Mouse (Mus musculus) gastrocnemius, adult 18-20 months (tissue): ENCODE measurements at regions not wholly inside any gene's neighbourhood (a gene's known extent, or its start where the extent isn't known, plus 50 kb on each side); places are given as distances from the start of the nearest gene placed in this dataset.

Experiments used
- DNase-seq: peaks from one replicate; pipeline ENCODE4 v3.0.0; 2021; ENCODE audit warnings: low spot score

GRCm38 (mm10) chr14:105501792-105502632 lies 243.6 kb downstream of the Ndfip2 start:
- no peak for DNase-seq

DNA sequence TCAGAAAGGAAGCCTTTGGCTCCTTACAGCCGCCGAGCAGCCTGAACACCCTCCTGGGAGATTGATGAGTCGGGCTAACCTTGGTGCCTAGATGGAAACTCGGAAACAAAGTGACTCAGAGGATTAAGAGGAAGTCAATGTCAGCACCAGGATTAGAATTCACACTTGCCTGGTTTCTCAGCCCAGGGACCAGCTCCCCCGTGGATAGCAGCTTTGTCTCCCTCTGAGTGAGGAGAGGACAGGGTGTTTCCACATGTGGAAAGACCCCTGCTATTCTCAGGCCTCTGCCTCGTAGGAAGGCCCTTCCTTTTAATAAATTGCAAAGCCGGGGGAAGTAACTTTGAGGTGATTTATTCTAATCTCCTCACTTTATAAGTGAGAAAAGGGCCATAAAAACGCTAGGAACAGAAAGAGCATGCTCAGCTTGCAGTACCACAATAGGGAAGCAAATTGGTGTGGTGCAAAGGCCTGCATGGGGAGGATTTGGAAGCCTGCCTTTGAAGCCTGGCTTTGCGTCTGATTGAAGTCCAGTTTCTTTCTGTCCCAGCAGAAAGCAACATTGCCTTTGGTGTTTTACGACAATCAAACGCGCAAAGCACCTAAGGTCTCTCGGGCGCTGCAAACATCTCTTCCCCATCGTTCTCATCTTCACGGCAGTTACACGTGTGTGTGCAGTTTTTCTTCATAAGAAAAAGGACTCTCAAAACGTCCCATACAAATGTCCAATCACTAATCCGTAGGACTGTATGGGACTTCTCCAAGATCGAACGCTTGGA lies 242.8 kb downstream of the Ndfip2 start:
- DNase-seq, result peak; percentile 18

- DNase-seq, result no peak
These were observed 241.0 kb downstream of the Ndfip2 start for GRCm38 (mm10) chr14:105499319-105499895.

GRCm38 (mm10) chr14:105498155-105498906 lies 240.0 kb downstream of the Ndfip2 start:
- DNase-seq, result no peak

GRCm38 (mm10) chr14:105495161-105495560 lies 236.8 kb downstream of the Ndfip2 start:
- DNase-seq, result no peak

DNA sequence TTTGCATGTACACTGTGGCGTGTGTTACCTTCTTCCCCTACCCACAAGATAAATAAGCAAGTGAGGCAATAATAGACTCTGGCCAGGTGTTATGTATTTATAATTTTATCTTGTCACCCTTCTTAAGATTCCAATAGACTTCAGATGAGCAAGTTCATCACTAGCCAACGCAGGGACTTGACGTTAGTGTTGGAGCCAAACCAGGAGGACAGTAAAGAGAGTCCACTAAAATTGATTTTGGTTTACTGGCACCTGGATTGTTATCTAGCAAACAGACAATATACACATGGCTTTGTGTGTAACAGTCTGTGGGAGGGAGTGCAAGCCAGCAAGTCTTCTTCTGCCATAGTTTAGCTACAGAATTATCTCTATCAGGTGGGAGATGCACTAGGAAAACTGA lies 236.0 kb downstream of the Ndfip2 start:
- DNase-seq, result no peak

GRCm38 (mm10) chr14:105490158-105490557 lies 231.8 kb downstream of the Ndfip2 start:
- DNase-seq, result no peak

- DNase-seq, result no peak
These were observed 225.1 kb downstream of the Ndfip2 start for GRCm38 (mm10) chr14:105483352-105484083.

DNA sequence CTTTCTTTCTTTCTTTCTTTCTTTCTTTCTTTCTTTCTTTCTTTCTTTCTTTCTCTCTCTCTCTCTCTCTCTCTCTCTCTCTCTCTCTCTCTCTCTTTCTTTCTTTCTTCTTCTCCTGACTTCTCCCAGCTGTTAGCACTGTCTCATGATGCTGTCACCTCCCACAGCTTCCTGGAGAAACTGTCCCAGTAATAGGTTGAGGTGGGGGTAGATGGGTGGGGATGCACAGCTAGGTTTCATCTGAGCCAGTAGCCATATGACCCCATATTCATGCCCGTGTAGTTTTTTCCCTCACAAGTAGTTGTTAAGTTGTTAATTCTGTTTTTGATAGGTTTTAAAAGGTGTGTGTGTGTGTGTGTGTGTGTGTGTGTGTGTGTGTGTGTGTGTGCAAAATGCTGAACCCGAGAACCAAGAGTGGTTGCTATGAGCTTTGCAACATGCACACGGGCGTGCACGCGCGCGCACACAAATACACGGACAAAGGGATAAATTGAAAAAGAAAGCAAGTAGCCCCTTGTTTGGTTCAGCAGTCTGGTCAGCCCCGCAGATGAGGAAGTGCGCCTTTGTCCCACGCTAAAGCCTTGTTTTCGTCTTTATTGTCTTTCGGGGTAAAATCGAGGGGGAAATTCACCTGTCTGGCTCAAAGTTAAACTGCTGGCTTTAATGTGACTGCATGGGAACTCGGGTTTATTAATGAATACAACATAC lies 224.4 kb downstream of the Ndfip2 start:
- DNase-seq, result no peak

DNA sequence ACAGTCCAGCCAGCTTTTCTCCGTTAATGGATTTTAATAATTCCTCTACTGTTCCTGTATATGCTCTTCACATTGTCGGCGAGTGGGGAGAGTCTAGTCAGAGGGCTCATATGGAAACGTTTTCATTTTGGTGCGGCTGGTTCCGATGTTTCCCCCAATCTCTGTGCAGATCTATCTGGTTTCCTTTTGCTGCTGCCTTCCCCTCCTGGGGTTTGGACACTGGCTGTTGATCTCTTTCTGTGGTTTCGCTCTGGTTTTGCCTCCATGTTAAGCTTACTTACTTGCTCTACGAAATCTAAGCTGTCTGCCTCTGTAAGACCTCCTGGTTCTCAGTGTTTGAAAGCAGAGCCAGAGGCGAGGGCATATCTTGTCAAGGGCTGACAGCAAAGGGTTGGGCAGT lies 221.7 kb downstream of the Ndfip2 start:
- no peak for DNase-seq

DNA sequence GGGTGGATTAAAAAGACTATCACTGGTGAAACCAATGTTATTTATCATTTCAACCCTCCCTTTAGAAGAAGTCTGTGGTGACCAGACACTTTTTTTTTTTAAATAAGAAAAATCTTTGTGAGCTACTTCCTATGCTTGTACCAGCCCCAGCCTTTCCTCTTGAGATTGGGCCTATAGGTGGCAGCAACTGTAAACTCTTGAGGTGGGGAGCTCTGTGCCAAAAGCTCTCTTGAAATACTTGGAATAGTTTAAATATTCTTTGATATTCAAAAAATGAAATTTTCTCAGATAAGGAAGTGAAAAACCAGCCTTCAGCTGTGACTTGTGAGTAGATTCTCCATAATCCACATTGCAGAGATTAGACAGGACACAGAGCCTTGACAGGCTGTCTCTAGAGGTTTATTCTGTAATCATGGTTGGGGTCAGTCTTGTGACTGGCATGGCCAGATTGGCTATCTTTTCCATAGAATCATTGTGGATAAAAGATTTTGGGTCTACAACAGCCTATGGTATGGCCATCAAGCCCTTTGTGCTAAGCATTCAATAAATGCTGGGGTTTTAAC lies 216.7 kb downstream of the Ndfip2 start:
- DNase-seq, result no peak

DNA sequence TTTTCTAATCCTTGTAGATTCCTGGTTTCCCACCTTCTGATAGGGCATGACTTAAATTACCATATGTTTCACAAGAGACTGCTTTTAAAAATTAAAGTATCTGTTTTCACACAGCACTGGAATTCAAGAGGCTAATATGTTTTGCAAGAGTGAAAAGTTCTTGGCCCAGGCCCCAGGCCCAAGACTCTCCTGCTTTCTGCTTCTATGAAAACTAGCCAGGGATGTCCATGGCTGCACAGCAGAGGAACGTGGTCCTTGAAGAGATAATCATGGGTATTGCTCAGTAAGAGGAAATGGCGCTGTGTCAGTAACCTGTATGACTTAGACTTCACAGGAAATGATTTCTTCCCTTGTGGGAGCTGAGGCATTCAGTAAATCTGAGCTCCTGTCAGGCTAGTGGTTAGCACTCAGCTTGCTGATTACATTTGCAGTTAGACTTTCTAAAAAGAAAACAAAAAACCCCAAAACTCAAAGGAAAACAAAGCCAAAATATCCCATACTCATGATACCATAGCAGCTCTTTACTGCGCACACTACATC lies 190.6 kb downstream of the Ndfip2 start:
- no peak for DNase-seq

GRCm38 (mm10) chr14:105447088-105447487 lies 188.7 kb downstream of the Ndfip2 start:
- DNase-seq, result no peak

DNA sequence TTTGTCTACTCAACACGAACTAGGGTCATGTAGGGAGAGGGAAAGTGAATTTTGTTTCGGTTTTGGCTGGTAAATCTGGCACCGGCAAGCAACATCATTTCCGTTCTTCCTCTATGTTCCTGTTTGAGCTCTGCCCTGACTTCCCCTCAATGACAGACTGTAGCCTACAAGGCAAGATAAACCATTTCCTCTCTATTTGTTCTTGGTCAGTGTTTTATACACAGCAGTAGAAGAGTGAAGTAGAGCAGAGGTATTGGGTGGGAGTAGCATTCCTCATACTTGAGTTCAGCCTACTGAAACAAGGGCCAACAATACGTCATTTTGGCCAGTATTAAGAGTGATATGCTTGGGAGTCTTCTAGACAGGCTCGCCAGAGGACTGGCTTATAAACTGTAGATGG lies 177.0 kb downstream of the Ndfip2 start:
- no peak for DNase-seq

DNA sequence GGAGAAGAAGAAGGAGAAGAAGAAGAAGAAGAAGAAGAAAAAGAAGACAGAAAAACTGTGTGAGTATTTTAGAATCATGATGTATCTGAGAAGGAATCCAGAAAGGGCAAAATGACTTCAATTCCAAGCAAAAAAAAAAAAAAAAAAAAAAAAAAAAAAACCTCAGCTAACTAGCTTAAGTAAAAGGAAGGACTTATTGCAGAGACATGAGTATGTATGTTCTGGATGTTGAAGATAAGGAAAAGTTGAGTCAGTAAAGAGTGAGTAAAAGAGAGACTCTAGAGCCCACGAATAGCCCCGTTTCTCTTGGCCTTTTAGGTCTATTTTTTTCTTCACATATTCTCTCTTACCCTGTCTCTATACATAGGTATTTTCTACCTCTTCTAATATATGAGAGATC lies 175.1 kb downstream of the Ndfip2 start:
- no peak for DNase-seq

DNA sequence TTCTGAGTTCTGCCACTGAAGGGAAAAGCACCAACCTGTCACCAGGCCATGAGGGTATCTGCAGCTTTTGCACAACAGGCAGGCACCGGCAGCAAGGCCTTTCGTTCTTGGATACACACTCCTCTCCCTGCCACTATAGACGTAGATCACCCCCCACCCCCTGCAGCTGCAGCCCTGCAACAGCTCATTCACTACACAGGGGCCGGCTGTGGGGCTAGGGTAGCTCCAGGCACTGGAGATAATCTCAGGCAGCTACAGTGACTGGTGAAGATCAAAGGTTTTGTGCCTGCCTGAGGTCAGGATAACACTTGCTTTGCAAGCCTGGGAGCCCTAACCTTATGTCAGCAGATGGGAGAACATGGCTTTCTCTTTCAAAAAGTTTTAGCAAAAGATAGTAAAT lies 174.3 kb downstream of the Ndfip2 start:
- no peak for DNase-seq

GRCm38 (mm10) chr14:105431584-105431983 lies 173.2 kb downstream of the Ndfip2 start:
- no peak for DNase-seq

- no peak for DNase-seq
These were observed 171.4 kb downstream of the Ndfip2 start for GRCm38 (mm10) chr14:105429664-105430257.

DNA sequence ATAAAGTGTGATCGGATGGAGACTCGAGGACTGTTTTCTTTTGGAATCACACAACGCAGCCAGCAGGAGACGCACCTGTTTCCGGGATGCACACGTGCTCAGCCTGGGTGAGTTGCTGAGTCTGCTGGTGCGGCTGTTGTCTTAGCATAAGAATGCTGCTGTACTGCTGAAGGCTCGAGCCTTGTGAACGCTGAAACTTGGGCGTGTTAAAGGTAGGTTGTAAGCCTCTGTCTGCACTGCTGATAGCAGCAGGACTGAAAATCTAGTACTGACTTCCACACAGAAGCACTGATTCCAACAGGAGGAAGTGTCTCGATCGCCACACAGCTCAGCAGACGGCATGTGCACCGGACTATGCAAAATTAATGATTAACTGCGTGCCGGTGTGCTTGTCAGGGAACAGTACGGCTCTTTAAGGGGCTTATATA lies 169.1 kb downstream of the Ndfip2 start:
- no peak for DNase-seq
